Mouse (Mus musculus) kidney, adult 2 months (tissue): ENCODE data around the gene Bdkrb2. TPM values are rescaled to one million over a fixed set of nuclear protein-coding genes. Genes with fewer than 3 reads are reported as not detected.

ENCODE experiments used
- DNase-seq: peaks from one replicate; pipeline ENCODE4 v3.0.0; 2021
- H3K27ac ChIP-seq: fragments of 200-500 bp; 2 replicates; pipeline ENCODE4 v1.5.1; 2012; ENCODE audit warnings: low read depth, low read length, control low read depth, inconsistent platforms; ENCODE audit not compliant: insufficient read depth
- H3K27me3 ChIP-seq: fragments of 200-500 bp; replicated peaks from 2 replicates; pipeline ENCODE4 v1.6.1; 2012; ENCODE audit warnings: mild to moderate bottlenecking, moderate library complexity, low read length, inconsistent platforms; ENCODE audit not compliant: control insufficient read depth, insufficient read depth
- H3K36me3 ChIP-seq: fragments of 200-500 bp; 2 replicates; pipeline ENCODE4 v1.6.1; 2012; ENCODE audit warnings: mild to moderate bottlenecking, moderate library complexity, low read length, inconsistent platforms; ENCODE audit not compliant: control insufficient read depth, insufficient read depth
- H3K4me1 ChIP-seq: fragments of 200-500 bp; 2 replicates; pipeline ENCODE4 v1.6.1; 2011; ENCODE audit warnings: low read length; ENCODE audit not compliant: control insufficient read depth, insufficient read depth
- H3K4me3 ChIP-seq: fragments of 200-500 bp; 2 replicates; pipeline ENCODE4 v1.5.1; 2011; ENCODE audit warnings: mild to moderate bottlenecking, low read depth, low read length, control low read depth; ENCODE audit not compliant: insufficient read depth
- CTCF ChIP-seq: fragments of 200-500 bp; conservative IDR thresholded peaks from 2 replicates; pipeline ENCODE4 v1.5.1; 2011; ENCODE audit warnings: low read depth, mild to moderate bottlenecking, control low read depth, low read length, moderate library complexity, mixed read lengths; ENCODE audit not compliant: insufficient read depth, insufficient read length
- POLR2A ChIP-seq: fragments of 200-500 bp; IDR thresholded peaks from one replicate; pipeline ENCODE4 v1.6.1; 2011; ENCODE audit warnings: low read depth, low read length, control low read depth
- WGBS: fragments of 180-500 bp; shearing (Covaris S2); methylation state at CpG from one replicate; pipeline ENCODE4 v1.1.7; 2018; 5-methylcytosine and 5-hydroxymethylcytosine counted together
- polyA plus RNA-seq: library from polyadenylated mRNA; depleted of rRNA; stranded (reverse); fragments of >200 nt; gene quantifications from 2 replicates; pipeline ENCODE4 v1.2.3, GENCODE M21; 2012

Gene Bdkrb2
- polyA plus RNA-seq, 1 experiment: 0.64 TPM

DNA sequence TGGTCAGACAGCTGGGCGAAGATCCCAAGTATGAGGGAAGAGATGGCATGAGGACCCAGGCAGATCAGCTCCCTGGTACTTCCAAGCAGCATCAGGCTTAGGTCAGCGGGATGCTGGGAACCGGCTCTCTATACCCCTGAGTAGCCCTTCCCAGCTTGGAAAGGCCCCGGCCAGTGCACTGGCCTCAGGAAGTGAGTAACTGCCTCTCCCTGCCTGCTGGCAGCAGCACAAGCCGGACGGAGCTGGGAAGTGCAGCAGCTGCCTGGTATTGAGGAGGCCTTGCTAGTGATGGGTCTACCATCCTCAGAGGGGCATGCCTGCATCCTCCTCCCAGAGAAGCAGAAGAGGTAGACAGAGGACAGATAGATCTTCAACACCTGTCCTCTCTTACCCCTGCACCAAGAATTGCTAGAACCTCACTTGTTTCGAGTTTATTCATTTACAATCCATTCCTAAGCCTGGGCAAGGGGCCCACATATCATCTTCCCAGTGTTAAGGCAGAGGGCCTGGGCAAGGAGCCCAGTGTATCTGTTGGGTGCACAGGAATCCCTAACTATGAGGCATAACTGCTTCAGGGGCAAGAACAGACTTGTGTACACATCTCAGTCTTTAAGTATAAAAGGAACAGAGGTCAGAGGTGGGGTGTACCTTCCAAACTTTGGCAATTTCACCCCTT is 5.6 kb upstream of the Bdkrb2 start:
- DNase-seq: peak; percentile 66
- 66% methylated on average over 7 of the region's 7 CpGs for WGBS
- TF ChIP-seq CTCF (no peak), POLR2A (no peak)

DNA sequence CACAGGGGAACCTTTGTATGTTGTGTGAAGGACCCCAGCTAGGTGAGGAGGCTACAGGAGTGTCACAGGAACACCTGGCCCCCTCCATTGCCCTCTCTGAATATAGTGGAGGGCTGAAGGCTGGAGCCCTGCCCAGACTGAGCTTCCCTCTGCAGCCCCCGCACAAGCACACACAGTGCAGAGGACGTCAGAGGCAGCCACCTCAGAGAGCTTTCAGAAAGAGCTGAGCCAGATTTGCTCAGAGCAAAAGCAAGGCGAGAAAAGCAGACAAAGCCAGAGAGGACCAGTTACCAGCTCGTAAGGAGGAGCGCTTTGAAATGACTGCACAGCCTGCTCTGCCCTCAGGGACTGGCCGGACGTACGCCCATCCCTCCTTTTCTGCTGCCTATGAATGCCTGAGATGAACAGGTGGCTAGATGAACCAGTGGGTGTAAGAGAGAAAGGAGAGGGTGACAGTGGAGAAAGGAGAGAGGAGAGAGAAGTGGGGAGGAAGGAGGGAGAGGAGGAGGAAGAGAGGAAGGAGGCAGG is 2.0 kb upstream of the Bdkrb2 start:
- no peaks in the 10 kb centered on the region; the same call in 1 of the 2 replicates for H3K4me1 ChIP-seq
- peak; percentile 29 for DNase-seq
- H3K27me3 ChIP-seq: no peaks in the 10 kb centered on the region
- no peak for TF ChIP-seq CTCF
- no peak for TF ChIP-seq POLR2A
- no peaks in the 10 kb centered on the region for H3K36me3 ChIP-seq
- no peak overlapping the region for H3K27ac ChIP-seq
- WGBS: 54% methylated on average over 8 of the region's 8 CpGs
- no peak overlapping the region for H3K4me3 ChIP-seq

More for the DNA sequence above, 5.6 kb upstream of the Bdkrb2 start:
- Histone ChIP-seq H3K4me1 (peaks cover 5% of the 10 kb centered on the region), H3K27me3 (no peaks in the 10 kb centered on the region), H3K27ac (no peak overlapping the region), H3K36me3 (no peaks in the 10 kb centered on the region), H3K4me3 (no peak overlapping the region)

DNA sequence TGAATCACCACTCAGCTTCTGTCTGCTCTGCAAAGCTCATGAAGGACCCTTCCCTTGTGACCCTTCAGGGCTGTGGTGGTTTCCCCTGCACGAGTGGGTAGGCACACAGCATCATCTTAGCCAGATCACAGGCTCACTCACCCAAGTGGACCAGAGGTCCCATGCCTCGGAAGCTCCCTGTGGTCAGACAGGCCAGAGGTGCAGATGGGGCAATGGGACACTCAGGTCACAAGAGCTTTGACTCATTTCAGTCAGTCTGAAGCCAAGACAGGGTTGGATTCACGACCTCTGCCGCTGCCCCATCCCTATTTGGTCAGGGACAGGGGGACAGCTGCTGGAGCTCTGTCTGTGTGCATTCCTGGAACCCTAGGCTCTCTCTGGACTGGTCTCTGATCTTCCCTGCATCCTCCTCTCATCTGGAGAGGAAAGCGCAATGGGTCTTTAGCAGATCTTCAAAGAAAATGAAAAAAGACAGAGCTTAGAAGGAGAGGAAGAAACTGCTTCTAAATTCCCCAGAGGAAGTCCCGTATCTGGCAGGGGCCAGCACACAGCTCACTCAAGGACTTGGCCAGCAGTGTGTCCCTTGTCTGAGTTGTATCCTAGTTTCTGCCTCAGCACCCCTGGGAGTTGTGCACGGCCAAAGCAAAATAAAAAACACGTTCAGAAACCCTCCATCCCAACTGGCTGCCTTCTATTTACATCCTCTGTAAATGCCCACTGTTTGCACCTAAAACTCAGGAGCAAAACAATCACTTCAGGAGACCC is 788 bp upstream of the Bdkrb2 start:
- WGBS: 45% methylated on average over 8 of the region's 8 CpGs
- H3K4me3 ChIP-seq: no peak overlapping the region
- H3K27me3 ChIP-seq: no peaks in the 10 kb centered on the region
- no peak overlapping the region for H3K27ac ChIP-seq
- peak; percentile 21 for DNase-seq
- no peaks in the 10 kb centered on the region for H3K4me1 ChIP-seq
- TF ChIP-seq CTCF: no peak
- no peak for TF ChIP-seq POLR2A
- H3K36me3 ChIP-seq: no peaks in the 10 kb centered on the region

DNA sequence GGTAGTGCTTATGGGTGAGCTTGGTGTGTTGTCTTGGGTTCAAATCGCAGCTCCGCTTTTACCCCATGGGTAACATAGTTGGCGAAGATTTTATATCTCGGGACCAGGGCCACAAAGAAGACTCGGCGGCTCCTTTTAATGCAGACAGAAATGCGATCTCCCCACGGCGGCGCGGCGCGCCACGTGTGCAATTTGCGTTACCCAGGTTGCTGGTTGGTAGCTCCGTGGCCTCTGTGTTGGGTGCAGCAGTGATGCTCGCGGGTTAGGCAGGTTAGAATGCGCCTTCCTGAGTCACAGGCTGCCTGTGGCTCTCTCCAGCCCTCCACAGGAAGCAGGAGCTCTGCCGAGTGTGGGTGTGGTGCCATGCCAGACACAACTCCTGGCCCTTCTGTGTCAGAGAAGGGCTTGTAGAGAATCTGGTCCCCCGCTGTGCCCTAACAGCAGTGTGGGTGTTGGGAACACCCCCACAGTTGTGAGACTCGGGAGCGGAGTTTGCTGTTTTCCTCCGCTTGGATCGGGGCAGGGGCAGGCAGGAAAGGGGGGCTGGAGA is 775 bp downstream of the Bdkrb2 start:
- H3K27me3 ChIP-seq: no peaks in the 10 kb centered on the region
- WGBS: 21% methylated on average over 25 of the region's 25 CpGs
- no peak overlapping the region for H3K4me3 ChIP-seq
- no peaks in the 10 kb centered on the region for H3K36me3 ChIP-seq
- DNase-seq: no peak
- TF ChIP-seq POLR2A: no peak
- TF ChIP-seq CTCF: no peak
- H3K27ac ChIP-seq: no peak overlapping the region
- no peaks in the 10 kb centered on the region for H3K4me1 ChIP-seq

DNA sequence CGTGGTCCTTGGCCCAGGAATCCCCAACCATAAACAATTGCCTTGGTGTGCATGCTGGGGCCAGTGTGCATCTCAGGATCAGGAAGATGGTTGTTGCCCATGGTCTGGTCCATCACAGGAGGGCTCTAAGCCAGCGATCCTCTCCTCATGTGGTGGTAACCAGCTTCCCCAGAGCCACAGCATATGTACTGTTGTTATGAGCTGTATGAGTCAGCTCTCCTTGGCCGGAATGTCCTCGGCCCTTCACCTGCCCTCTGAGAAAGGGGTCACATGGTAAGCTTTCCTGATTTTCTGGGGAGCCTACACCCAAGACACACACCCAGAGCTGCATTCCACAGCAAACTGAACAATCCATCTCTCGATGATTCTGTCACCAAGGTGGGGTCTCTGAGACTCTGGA is 2.2 kb downstream of the Bdkrb2 start:
- no peak for DNase-seq
- H3K4me1 ChIP-seq: no peaks in the 10 kb centered on the region
- H3K36me3 ChIP-seq: no peaks in the 10 kb centered on the region
- H3K4me3 ChIP-seq: no peak overlapping the region
- 81% methylated on average over 5 of the region's 5 CpGs for WGBS
- TF ChIP-seq POLR2A (no peak), CTCF (no peak)
- H3K27ac ChIP-seq: no peak overlapping the region
- H3K27me3 ChIP-seq: no peaks in the 10 kb centered on the region

DNA sequence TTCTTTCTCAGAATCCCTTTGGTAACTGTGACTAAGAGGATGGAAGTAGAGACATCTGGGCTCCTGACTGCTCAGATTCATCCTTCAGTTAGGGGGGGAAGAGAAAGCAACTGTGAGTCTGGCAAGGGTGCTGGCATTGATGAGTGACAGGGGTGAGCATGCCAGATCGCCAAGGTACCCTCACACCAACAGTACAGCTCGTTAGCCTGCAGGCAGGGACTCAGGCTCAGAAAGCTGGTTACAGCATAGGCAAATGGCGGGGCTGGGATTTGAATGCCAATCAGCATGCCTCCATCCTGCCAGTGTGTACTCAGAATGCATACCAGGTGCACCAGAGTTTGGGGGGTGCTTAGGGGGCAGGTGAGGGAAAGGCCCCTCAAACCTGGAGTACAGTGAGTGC is 8.8 kb downstream of the Bdkrb2 start:
- no peak for DNase-seq
- Histone ChIP-seq H3K4me3 (no peak overlapping the region), H3K4me1 (no peaks in the 10 kb centered on the region), H3K36me3 (no peaks in the 10 kb centered on the region), H3K27ac (no peak overlapping the region), H3K27me3 (no peaks in the 10 kb centered on the region)
- WGBS: 84% methylated on average over 3 of the region's 3 CpGs
- TF ChIP-seq CTCF (no peak), POLR2A (no peak)

DNA sequence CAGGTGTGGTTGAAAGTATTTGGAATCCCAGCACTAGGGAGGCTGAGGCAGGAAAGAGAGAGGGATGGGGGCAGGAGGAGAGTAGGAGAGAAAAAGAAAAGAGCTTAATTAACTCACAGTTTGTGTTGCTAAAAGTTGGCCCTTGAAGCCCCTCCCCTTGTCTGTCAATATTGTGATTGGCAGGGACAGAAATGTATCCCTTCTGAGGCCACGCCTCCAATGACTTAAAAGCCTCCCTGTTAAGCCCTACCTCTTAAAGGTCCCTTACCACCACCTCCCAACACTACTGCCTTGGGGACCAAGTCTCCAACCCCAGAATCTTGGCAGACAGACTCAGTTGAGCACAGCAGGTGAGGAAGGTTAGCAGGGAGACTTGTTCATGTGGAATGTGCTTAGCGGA is 9.6 kb downstream of the Bdkrb2 start:
- DNase-seq: no peak
- no peaks in the 10 kb centered on the region for H3K27me3 ChIP-seq
- no peak overlapping the region for H3K27ac ChIP-seq
- 86% methylated on average over 2 of the region's 2 CpGs for WGBS
- H3K4me1 ChIP-seq: no peaks in the 10 kb centered on the region
- no peaks in the 10 kb centered on the region for H3K36me3 ChIP-seq
- no peak overlapping the region for H3K4me3 ChIP-seq
- no peak for TF ChIP-seq POLR2A
- TF ChIP-seq CTCF: no peak
